Mouse (Mus musculus) megakaryocyte, embryonic 14.5 days (primary cell): ENCODE results near the gene Clca3a1.

Experiments
- FLI1 ChIP-seq: IDR thresholded peaks from 2 replicates; pipeline ENCODE4 v1.6.1; 2012; ENCODE audit warnings: low read length, inconsistent platforms, mixed read lengths
- GATA1 ChIP-seq: IDR thresholded peaks from 3 replicates; pipeline ENCODE4 v1.6.1; 2012; ENCODE audit warnings: mixed read lengths, low read length, inconsistent platforms, borderline replicate concordance

- TF ChIP-seq FLI1 (no peak), GATA1 (no peak)
These were observed 677 bp upstream of the Clca3a1 start for GRCm38 (mm10) chr3:144761454-144761853.
